Mouse (Mus musculus): ENCODE results near the gene Rnf215. TPM values are rescaled to one million over a fixed set of nuclear protein-coding genes. Genes with fewer than 3 reads are reported as not detected.
A peak's percentile ranks its signal among the peaks of the same experiment; 100 is the strongest.
"Not testable (repeated sequence)": the region's sequence is repeated elsewhere in the genome, so short reads cannot be mapped to it uniquely, and the experiment has no call there.

The Rnf215 gene
- total RNA-seq, 2 experiments from 2014 or later, result 27.1 to 30.8 TPM

GRCm38 (mm10) chr11:4143281-4144062, 8.5 kb downstream of the Rnf215 start:
- DNase-seq (ENCODE audit: low spot score in 2 of 2), result no peak

GRCm38 (mm10) chr11:4146381-4146780, 11.4 kb downstream of the Rnf215 start:
- DNase-seq (ENCODE audit: low spot score in 2 of 2), result no peak

- DNase-seq (ENCODE audit: low spot score in 2 of 2), result no peak
Observed at GRCm38 (mm10) chr11:4147098-4147497, 12.1 kb downstream of the Rnf215 start.

DNA sequence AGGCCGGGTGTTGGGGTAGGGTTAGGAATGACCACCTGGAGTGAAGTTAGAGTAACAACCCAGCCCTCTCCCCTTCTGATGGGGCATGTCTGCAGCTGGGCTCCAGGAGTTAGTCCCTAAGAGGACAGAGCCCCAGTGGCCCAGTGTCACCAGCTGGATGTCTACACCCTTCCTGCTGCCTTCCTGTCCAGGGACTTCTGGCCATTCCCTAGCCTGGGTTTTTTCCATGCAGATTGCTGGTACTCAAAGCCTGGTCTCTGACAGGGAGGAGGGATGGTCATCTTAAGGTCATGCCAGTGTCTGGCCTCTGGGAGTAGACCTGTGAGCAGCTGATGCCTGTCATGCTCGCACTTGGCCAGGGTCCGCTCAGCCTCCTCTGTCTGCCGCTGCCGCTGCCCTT, 13.1 kb downstream of the Rnf215 start:
- no peak for DNase-seq (ENCODE audit: low spot score in 2 of 2)

DNA sequence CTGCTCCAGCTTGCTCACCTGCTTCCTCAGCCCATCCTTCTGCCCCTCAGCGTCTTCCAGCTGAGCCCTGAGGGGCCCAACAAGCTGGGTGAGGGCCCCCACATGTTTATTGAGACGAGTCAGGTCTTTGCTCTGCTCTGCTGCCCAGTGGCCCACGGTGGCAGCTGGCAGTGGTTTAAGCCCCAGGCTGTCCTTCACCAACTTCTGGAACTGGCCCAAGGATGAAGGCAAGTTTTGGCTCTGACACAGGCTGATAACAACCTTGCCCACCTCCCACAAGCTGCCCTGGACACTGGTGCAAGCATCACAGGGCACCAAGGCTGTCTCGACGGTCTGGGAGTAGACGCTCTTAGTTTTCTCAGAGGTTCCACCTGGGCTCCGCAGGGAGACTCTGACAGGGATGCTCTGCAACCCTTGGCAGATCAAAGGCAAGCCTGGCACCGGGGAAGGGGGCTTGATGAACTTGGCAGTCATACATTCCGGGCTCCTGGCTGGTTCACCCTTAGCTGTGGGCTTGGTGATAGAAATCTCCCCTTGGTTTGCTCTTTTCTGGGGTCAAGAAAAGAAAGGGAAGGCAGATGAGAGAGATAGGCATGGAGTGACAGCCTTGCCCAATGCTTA, 13.6 kb downstream of the Rnf215 start:
- DNase-seq (ENCODE audit: low spot score in 2 of 2), result no peak

- DNase-seq (ENCODE audit: low spot score in 2 of 2), result no peak
Observed at GRCm38 (mm10) chr11:4149886-4150285, 14.9 kb downstream of the Rnf215 start.

- DNase-seq (ENCODE audit: low spot score in 2 of 2), result no peak
Observed at GRCm38 (mm10) chr11:4153694-4154093, 18.7 kb downstream of the Rnf215 start.

DNA sequence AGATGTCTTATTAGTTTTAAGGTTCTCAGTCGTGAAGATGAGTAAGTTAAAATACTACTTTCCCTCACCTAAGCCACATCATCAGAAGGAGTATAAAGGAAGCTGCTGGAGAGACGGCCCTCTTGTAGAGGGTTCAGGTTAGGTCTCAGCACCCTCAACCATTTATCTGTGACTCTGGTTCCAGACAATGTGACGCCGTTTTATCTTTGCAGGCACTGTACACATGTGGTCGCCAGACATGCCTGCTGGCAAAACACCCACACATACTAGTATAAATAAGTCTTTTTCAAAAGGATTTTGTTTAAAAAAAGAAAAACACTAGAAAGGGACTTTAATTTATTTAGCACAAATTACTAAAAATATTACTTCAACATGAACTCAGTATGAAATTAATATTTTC, 20.6 kb downstream of the Rnf215 start:
- no peak for DNase-seq (ENCODE audit: low spot score in 2 of 2)

GRCm38 (mm10) chr11:4158676-4159075, 23.7 kb downstream of the Rnf215 start:
- DNase-seq (ENCODE audit: low spot score in 2 of 2), result no peak

DNA sequence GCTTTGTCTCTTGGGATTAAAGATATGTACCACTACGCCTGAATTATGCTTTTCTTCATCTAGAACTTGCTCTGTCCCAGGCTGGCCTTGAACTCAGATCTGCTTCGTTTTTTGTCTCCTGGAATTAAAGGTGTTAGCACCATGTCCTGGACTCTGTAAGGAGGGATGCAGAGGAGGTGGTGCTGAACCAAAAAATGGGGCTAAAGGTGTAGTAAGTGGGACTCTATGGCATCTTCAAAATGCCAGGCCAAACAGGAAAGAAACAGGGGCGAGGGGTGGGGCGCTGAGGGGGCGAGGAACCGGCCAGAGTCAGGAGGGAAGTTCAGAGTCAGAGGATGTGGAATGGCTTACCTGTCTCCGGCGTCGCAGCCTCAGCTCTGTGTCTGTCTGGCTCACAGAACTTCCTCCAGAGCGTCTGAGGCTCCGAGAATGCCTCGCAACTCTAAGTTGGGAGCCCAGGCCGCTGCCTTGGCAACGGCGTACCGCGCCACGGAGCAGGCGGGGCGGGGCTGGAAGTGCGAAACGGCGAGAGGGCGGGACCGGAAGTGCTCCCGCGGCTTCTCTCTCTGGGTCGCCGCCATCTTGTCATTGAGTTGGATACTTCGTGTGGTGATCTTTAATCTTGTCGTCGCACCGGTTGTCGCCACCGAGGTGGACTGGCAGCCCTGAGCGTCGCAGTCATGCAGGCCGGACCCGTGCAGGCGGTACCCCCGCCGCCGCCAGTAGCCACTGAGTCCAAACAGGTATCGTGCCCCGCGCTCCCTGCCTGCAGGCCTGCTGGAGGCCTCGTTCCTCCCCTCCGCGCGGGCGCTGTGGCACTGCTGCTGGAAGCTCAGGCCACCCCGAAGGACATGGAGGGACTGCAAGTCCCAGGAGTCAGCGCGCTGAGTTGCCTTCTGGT, 25.1 kb downstream of the Rnf215 start, which contains the start of the genes Ccdc157 and Sf3a1:
TSS of gene Ccdc157 (minus strand) at position 486 of the 901 bp plus-strand sequence.
TSS of gene Sf3a1 (plus strand) at position 543 of the 901 bp plus-strand sequence.
- peak; percentile 93 to 96 for DNase-seq (ENCODE audit: low spot score in 2 of 2)

- DNase-seq (ENCODE audit: low spot score in 2 of 2), result no peak
Observed at GRCm38 (mm10) chr11:4160758-4161480, 25.9 kb downstream of the Rnf215 start.

GRCm38 (mm10) chr11:4164701-4165100, 29.7 kb downstream of the Rnf215 start:
- no peak for DNase-seq (ENCODE audit: low spot score in 2 of 2)

DNA sequence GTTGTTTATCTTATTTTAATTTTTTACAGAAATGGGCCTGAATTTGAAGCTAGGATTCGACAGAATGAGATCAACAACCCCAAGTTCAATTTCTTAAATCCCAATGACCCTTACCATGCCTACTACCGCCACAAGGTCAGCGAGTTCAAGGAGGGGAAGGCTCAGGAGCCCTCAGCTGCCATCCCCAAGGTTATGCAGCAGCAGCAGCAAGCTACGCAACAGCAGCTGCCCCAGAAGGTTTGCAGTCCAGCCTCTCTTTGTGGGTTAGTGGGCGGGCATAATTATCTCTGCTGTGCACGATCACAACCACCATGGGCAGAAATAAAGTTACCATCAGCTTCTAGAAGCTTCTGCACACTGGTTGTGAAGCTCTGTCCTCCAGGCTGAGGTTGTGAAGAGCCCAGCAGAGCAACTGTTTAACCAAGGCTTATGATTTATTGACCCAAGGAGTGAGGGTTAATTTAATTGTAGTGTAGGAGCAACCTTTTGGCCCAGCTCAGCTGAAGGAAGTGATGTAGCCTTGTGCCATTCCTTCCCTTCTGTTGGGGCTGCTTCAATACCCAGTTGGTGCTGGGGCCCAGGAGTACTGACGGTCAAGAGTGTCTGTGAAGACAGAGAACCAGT, 31.6 kb downstream of the Rnf215 start:
- no peak for DNase-seq (ENCODE audit: low spot score in 2 of 2)

DNA sequence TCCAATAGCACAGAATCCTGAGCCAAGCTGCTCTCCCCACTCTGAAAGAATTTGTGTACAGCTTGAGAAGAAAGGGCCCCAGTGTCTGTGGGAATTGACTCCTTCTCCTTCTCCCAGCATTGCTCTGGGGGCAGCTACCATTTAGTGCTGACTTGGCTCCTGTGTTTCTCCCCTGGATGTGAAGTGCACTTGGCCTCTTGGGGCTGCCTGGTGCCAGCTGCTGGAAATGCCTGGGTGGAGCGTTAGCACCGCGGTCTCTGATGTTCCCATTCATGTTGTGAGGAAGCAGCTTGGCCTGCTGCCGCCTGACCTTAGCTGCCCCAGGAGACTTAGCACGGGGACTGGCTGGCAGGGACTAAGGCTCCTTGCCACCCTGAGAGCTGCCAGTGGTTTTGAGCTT, 39.6 kb downstream of the Rnf215 start:
- peak; percentile 32 to 45 for DNase-seq (ENCODE audit: low spot score in 2 of 2)

DNA sequence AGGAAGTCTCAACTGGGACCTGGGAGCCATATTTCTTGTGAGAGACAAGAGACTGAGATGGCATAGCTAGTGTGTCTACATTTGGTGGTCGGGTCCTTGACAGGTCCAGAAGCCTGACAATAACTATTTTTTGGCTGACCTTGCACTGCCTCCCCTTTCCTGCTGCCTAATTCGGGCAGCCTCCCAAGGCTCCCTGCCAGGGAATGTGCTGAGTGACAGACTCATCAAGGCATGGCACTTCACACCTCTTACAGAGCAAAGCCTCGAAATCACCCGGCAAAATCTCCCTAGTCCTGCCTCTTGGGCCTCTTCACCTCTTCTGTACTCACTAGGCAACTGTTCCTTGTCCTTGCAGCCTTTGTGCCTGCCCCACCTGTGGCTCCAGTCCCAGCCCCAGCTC, 42.7 kb downstream of the Rnf215 start:
- DNase-seq (ENCODE audit: low spot score in 2 of 2), result no peak

DNA sequence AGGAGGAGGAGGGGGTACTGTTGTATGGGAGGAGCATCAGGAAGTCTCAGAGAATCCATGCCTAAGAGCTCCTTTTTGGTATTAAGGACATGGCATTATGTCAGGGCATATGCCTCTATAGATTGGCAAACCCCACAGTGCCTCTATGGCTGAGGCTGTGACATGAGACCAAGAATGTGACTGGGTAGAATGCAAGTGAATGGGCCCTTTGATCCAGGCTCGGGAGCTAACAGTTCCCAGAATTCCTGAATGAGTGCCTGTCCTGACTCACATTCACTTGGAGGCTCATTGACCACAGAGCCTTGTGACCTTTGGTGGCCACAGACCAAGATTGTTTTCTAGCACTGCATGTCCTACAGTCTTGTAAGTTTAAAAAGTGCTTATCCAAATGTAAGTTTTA, 47.1 kb downstream of the Rnf215 start:
- no peak for DNase-seq (ENCODE audit: low spot score in 2 of 2)

GRCm38 (mm10) chr11:4183511-4183910, 48.5 kb downstream of the Rnf215 start:
- no peak for DNase-seq (ENCODE audit: low spot score in 2 of 2)

- DNase-seq (ENCODE audit: low spot score in 2 of 2), result no peak
Observed at GRCm38 (mm10) chr11:4184251-4184952, 49.4 kb downstream of the Rnf215 start.

DNA sequence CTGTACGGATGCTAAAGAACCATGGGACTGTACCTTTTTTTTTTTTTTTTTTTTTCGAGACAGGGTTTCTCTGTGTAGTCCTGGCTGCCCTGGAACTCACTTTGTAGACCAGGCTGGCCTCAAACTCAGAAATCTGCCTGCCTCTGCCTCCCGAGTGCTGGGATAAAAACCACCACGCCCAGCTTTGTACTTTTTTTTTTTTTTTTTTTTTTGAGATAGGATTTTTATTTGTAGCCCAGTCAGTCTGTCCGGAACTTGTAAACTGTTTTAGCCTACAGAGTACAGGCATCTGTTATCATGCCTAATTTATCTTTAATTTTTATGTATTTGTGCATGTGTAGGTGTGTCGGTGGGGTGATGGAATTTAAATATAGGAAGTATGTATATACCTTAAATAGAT, 50.5 kb downstream of the Rnf215 start:
- DNase-seq (ENCODE audit: low spot score in 2 of 2), result not testable (repeated sequence)
